Mouse (Mus musculus) myocyte (in vitro differentiated cells): ENCODE results near the gene Homer2. TPM values are rescaled to one million over a fixed set of nuclear protein-coding genes. Genes with fewer than 3 reads are reported as not detected.

Experiments used
- H3K27me3 ChIP-seq: one replicate; pipeline ENCODE4 v1.6.1; 2011; ENCODE audit not compliant: control insufficient read depth, insufficient read depth, insufficient read length
- H3K36me3 ChIP-seq: one replicate; pipeline ENCODE4 v1.6.1; 2011; ENCODE audit not compliant: control insufficient read depth, insufficient read depth
- H3K4me2 ChIP-seq: one replicate; pipeline ENCODE4 v1.6.1; 2011; ENCODE audit warnings: low read depth, control low read depth
- H3K4me3 ChIP-seq: one replicate; pipeline ENCODE4 v1.5.1; 2011; ENCODE audit warnings: mild to moderate bottlenecking, control low read depth, moderate library complexity
- H3K79me2 ChIP-seq: one replicate; pipeline ENCODE4 v1.6.1; 2011; ENCODE audit not compliant: control insufficient read depth, insufficient read depth
- H3ac ChIP-seq: one replicate; pipeline ENCODE4 v1.6.1; 2011; ENCODE audit not compliant: control insufficient read depth, insufficient read length
- CEBPB ChIP-seq: IDR thresholded peaks from 2 replicates; pipeline ENCODE4 v1.6.1; 2011; ENCODE audit warnings: mild to moderate bottlenecking, moderate library complexity; ENCODE audit not compliant: poor library complexity, insufficient read depth, severe bottlenecking
- E2F4 ChIP-seq: IDR thresholded peaks from one replicate; pipeline ENCODE4 v1.6.1; 2011; ENCODE audit warnings: mild to moderate bottlenecking, control low read depth, moderate library complexity; ENCODE audit not compliant: insufficient read depth
- MAX ChIP-seq: IDR thresholded peaks from one replicate; pipeline ENCODE4 v1.6.1; 2011; ENCODE audit warnings: low read depth, mild to moderate bottlenecking, control low read depth
- MYOD1 ChIP-seq, 3 experiments: IDR thresholded peaks; one replicate each; pipeline ENCODE4 v1.6.1; 2011; ENCODE audit warnings: control low read depth in 2 of 3, low read depth in 2 of 3, mild to moderate bottlenecking in 2 of 3, moderate library complexity in 1 of 3; ENCODE audit not compliant: insufficient read length in 2 of 3, control insufficient read depth in 1 of 3
- MYOG ChIP-seq, 3 experiments: IDR thresholded peaks; one replicate each; pipeline ENCODE4 v1.6.1; 2011; ENCODE audit warnings: control low read depth in 2 of 3, low read depth in 2 of 3, mild to moderate bottlenecking in 2 of 3; ENCODE audit not compliant: insufficient read length in 2 of 3, control insufficient read depth in 1 of 3, insufficient read depth in 1 of 3
- POLR2A ChIP-seq: IDR thresholded peaks from one replicate; pipeline ENCODE4 v1.6.1; 2011; ENCODE audit warnings: low read depth, mild to moderate bottlenecking, control low read depth, moderate library complexity; ENCODE audit not compliant: insufficient read length
- POLR2AphosphoS2 ChIP-seq: IDR thresholded peaks from one replicate; pipeline ENCODE4 v1.6.1; 2011; ENCODE audit warnings: low read depth, control low read depth; ENCODE audit not compliant: insufficient read length
- REST ChIP-seq: IDR thresholded peaks from one replicate; pipeline ENCODE4 v1.6.1; 2011; ENCODE audit warnings: mild to moderate bottlenecking, control low read depth, moderate library complexity; ENCODE audit not compliant: insufficient read depth, insufficient read length
- SRF ChIP-seq: IDR thresholded peaks from one replicate; pipeline ENCODE4 v1.6.1; 2011; ENCODE audit warnings: low read depth; ENCODE audit not compliant: control insufficient read depth, insufficient read length
- TCF12 ChIP-seq: IDR thresholded peaks from one replicate; pipeline ENCODE4 v1.6.1; 2011; ENCODE audit warnings: mild to moderate bottlenecking, control low read depth; ENCODE audit not compliant: poor library complexity, insufficient read depth, severe bottlenecking
- TCF3 ChIP-seq: IDR thresholded peaks from one replicate; pipeline ENCODE4 v1.6.1; 2011; ENCODE audit warnings: low read depth, control low read depth; ENCODE audit not compliant: insufficient read length
- USF1 ChIP-seq: IDR thresholded peaks from one replicate; pipeline ENCODE4 v1.6.1; 2011; ENCODE audit warnings: low read depth, mild to moderate bottlenecking, control low read depth, moderate library complexity
- polyA plus RNA-seq: library from polyadenylated mRNA; unstranded; fragments of >200 nt; fragmentation: generic; extraction: Trizol; gene quantifications from one replicate; pipeline ENCODE4 v1.2.1, GENCODE M21; 2012; ENCODE audit warnings: missing spikeins

Gene Homer2
- polyA plus RNA-seq, 1 experiment, result not detected

DNA sequence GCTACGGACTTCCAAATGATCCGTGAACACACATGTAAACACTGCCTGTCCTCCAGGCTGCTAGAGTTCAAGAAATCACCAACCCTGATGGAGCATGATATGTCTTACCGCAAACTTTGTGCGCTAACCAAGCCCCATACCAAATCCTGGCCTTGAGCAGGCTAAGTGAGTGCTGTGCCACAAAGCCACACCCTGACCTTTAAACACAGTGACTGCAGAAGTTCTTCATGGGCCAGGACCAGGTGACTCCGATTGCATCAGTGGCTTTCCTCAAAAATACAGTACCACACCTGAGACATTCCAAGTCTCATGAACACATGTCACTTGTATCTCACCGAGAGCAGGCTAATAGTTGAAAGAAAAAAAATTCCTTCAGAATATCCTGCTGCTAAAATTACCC lies 83.6 kb downstream of the Homer2 start:
- no peaks in the 10 kb centered on the region for H3K36me3 ChIP-seq
- TF ChIP-seq TCF3 (no peak), USF1 (no peak), REST (no peak), MYOD1 (IDR thresholded peaks at IDR 0.05; ENCODE audit: control insufficient read depth in 1 of 3, insufficient read length in 2 of 3, low read depth in 2 of 3) (no peak)

DNA sequence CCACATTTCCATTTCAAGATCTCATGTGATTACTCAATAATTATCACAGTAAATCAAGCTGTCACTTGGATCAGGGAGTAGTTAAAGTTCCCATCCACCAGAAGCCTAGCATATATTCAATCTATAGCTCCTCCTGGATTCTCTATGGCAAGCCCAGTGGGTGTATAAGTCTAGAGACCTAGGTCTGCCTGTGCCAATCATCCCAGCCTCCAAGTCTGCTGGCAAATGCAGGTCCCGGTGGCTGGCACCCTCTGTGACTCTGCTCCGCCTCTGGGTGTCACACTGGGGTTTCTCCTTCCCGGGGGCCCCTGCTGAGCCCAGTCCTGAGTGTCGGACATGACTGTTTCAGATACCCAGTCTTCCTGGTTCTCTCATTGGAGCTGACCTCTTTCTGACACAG lies 84.5 kb downstream of the Homer2 start:
- Histone ChIP-seq H3K4me2 (no peak overlapping the region), H3ac (no peak overlapping the region)
- TF ChIP-seq E2F4, result no peak

More for the DNA sequence above, 83.6 kb downstream of the Homer2 start:
- Histone ChIP-seq H3K79me2 (no peaks in the 10 kb centered on the region), H3K4me3 (no peak overlapping the region), H3ac (no peak overlapping the region), H3K27me3 (no peaks in the 10 kb centered on the region), H3K4me2 (no peak overlapping the region)

DNA sequence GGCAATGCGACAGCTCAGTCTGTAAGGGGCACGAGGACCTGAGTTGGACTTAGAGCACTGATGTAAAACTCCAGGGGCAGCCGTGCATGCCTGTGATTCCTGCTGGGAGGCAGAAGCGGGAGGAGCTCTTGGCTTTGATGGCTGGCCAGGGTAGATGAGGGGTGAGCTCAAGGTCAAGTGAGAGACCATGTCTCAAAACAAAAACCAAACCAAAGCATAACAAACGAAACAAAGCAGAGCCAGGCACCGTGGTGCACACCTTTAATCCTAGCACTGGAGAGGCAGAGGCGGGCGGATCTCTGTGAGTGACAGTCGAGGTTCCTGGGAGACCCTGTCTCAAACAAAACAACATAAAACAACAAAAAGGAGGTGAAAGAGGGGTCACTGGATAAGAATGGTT lies 92.3 kb downstream of the Homer2 start:
- H3ac ChIP-seq, result no peak overlapping the region
- H3K79me2 ChIP-seq, result no peaks in the 10 kb centered on the region
- H3K27me3 ChIP-seq, result peaks cover 17% of the 10 kb centered on the region
- no peaks in the 10 kb centered on the region for H3K36me3 ChIP-seq
- no peak overlapping the region for H3K4me2 ChIP-seq
- H3K4me3 ChIP-seq, result no peak overlapping the region
- no peak for TF ChIP-seq TCF12
- TF ChIP-seq SRF, result no peak
- no peak for TF ChIP-seq MYOD1 (IDR thresholded peaks at IDR 0.05; ENCODE audit: control insufficient read depth in 1 of 3, insufficient read length in 2 of 3, low read depth in 2 of 3)
- TF ChIP-seq E2F4, result no peak
- no peak for TF ChIP-seq MAX
- no peak for TF ChIP-seq TCF3
- TF ChIP-seq USF1, result no peak
- TF ChIP-seq REST, result no peak
- TF ChIP-seq MYOG (IDR thresholded peaks at IDR 0.05; ENCODE audit: control insufficient read depth in 1 of 3, insufficient read depth in 1 of 3, insufficient read length in 2 of 3, low read depth in 2 of 3), result no peak

More for the DNA sequence above, 84.5 kb downstream of the Homer2 start:
- Histone ChIP-seq H3K27me3 (no peaks in the 10 kb centered on the region), H3K36me3 (no peaks in the 10 kb centered on the region), H3K79me2 (no peaks in the 10 kb centered on the region), H3K4me3 (no peak overlapping the region)

DNA sequence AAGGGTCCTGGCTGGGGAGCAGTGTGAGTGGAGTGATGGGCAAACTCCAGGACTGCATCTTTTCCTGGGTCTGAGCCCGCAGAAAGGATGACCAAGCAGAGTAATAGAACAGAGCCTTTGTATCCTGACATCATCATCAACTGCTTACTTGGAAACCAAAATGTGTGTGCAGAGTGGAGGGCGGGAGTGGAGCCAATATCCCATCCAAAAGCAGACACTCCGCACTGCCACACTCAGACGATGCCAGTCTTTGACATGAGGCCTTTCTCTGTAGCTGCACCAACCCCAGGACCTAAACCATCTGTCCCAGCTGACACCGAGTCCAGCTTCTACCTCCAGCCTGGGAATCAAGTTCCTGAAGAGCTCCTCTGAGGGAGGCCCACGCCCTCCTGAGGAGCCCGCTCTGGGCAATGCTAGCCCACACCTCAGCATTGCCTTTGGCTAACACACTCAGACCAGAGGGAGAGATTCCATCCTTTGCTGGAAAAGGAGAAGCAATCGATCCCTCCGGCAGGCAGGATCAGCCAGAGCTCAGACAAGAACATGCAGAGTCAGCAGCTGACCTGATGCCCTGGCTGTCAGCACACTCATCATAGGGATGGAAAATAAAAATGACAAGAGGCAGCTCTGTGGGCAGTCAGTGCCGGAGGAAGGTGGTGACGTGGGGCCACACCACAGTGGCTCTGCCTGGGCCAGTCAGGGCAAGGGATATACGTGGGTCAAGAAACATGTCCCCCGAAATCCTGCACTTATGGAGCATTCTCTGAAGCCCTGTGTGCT lies 94.3 kb downstream of the Homer2 start:
- TF ChIP-seq SRF (no peak), POLR2AphosphoS2 (no peak), E2F4 (no peak), CEBPB (no peak), POLR2A (no peak), TCF3 (no peak), TCF12 (no peak), MYOG (IDR thresholded peaks at IDR 0.05; ENCODE audit: control insufficient read depth in 1 of 3, insufficient read depth in 1 of 3, insufficient read length in 2 of 3, low read depth in 2 of 3) (no peak), USF1 (no peak)
- Histone ChIP-seq H3K4me2 (no peak overlapping the region), H3K4me3 (no peak overlapping the region), H3K27me3 (peaks cover 21% of the 10 kb centered on the region), H3ac (no peak overlapping the region), H3K36me3 (no peaks in the 10 kb centered on the region), H3K79me2 (no peaks in the 10 kb centered on the region)

DNA sequence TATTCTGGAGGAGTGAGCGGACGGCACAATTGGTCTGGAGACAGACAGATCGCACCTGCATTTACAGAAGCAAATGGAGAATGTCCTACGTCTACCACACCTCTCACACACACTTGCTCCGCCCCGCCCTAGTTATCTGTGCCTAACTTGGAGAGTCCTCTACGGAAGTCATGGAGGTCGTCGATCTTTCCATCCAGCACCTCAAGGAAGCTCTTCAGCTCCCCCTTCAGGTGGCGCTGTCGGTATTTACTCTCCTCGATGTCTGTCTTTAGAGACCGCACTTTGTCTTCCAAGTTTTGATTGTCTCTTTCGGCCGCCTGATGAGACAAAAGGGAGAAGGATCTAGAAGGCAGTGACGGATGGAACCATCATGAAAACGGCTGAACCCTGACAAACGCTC lies 97.2 kb downstream of the Homer2 start:
- TF ChIP-seq MYOD1 (IDR thresholded peaks at IDR 0.05; ENCODE audit: control insufficient read depth in 1 of 3, insufficient read length in 2 of 3, low read depth in 2 of 3) (no peak), POLR2A (no peak), MYOG (IDR thresholded peaks at IDR 0.05; ENCODE audit: control insufficient read depth in 1 of 3, insufficient read depth in 1 of 3, insufficient read length in 2 of 3, low read depth in 2 of 3) (no peak), SRF (no peak), POLR2AphosphoS2 (no peak), E2F4 (no peak), CEBPB (no peak), MAX (no peak), REST (no peak), USF1 (no peak), TCF12 (no peak), TCF3 (no peak)
- Histone ChIP-seq H3K4me3 (no peak overlapping the region), H3K27me3 (peaks cover 38% of the 10 kb centered on the region), H3K4me2 (no peak overlapping the region), H3K36me3 (no peaks in the 10 kb centered on the region), H3K79me2 (no peaks in the 10 kb centered on the region), H3ac (no peak overlapping the region)
